Mouse (Mus musculus) midbrain, embryonic 15.5 days (tissue): ENCODE results near the gene Klf14. TPM values are rescaled to one million over a fixed set of nuclear protein-coding genes. Genes with fewer than 3 reads are reported as not detected.

Experiments
- ATAC-seq: fragments of 200-750 bp; cut with Nextera tagmentation; replicated peaks from 2 replicates; pipeline ENCODE4 v1.8.0; 2017; ENCODE audit warnings: moderate TSS enrichment
- H3K27ac ChIP-seq: fragments of 300-500 bp; sonication (generic); 2 replicates; pipeline ENCODE4 v1.5.1; 2015; ENCODE audit warnings: mild to moderate bottlenecking, inconsistent platforms
- H3K27me3 ChIP-seq: fragments of 300-500 bp; sonication (generic); replicated peaks from 2 replicates; pipeline ENCODE4 v1.6.1; 2015; ENCODE audit warnings: inconsistent platforms
- H3K36me3 ChIP-seq: fragments of 300-500 bp; sonication (generic); replicated peaks from 2 replicates; pipeline ENCODE4 v1.6.1; 2015; ENCODE audit warnings: inconsistent platforms
- H3K4me1 ChIP-seq: fragments of 300-500 bp; sonication (generic); 2 replicates; pipeline ENCODE4 v1.6.1; 2015; ENCODE audit warnings: inconsistent platforms
- H3K4me2 ChIP-seq: fragments of 300-500 bp; sonication (generic); 2 replicates; pipeline ENCODE4 v1.6.1; 2015; ENCODE audit warnings: inconsistent platforms, mild to moderate bottlenecking, moderate library complexity
- H3K4me3 ChIP-seq: fragments of 300-500 bp; sonication (generic); 2 replicates; pipeline ENCODE4 v1.5.1; 2015; ENCODE audit warnings: mild to moderate bottlenecking, inconsistent platforms
- H3K9ac ChIP-seq: fragments of 300-500 bp; sonication (generic); 2 replicates; pipeline ENCODE4 v1.6.1; 2015; ENCODE audit warnings: mild to moderate bottlenecking, inconsistent platforms
- H3K9me3 ChIP-seq: fragments of 300-500 bp; sonication (generic); 2 replicates; pipeline ENCODE4 v1.6.1; 2016; ENCODE audit warnings: inconsistent platforms
- WGBS: fragments of 180-500 bp; shearing (Covaris S2); methylation state at CpG from one replicate; pipeline ENCODE4 v1.1.7; 2015; ENCODE audit warnings: mixed read lengths; 5-methylcytosine and 5-hydroxymethylcytosine counted together
- polyA plus RNA-seq: library from polyadenylated mRNA; unstranded; fragments of >200 nt; fragmentation: Nextera tagmentation; extraction: Ambion mirVana; gene quantifications from 2 replicates; pipeline ENCODE4 v1.2.1, GENCODE M21; 2015

Gene Klf14
- 0.09 and 0.12 TPM in 2 replicates for polyA plus RNA-seq

GRCm38 (mm10) chr6:30958736-30959540 is at the start of gene Klf14:
Klf14 (minus strand) TSS chr6:30959078.
- ATAC-seq: peak; percentile 42; the same call in 1 of the 2 replicates
- H3K4me2 ChIP-seq: peak within 1 kb of the TSS; percentile 48
- peaks cover 71% of the 10 kb centered on the region for H3K27me3 ChIP-seq
- peak within 1 kb of the TSS; percentile 42 for H3K4me3 ChIP-seq
- H3K9ac ChIP-seq: no peak within 1 kb of the TSS
- H3K36me3 ChIP-seq: 0 out of 2 replicates have a peak, but pooled peaks cover 2% of the 10 kb centered on the region
- 0 out of 2 replicates have a peak, but pooled peaks cover 4% of the 10 kb centered on the region for H3K4me1 ChIP-seq
- no peak within 1 kb of the TSS for H3K27ac ChIP-seq
- peaks cover 32% of the 10 kb centered on the region for H3K9me3 ChIP-seq
- under 1% methylated on average over 63 of the region's 75 CpGs for WGBS

- Histone ChIP-seq H3K4me1 (peaks cover 3% of the 10 kb centered on the region; the same call in 1 of the 2 replicates), H3K9ac (no peak overlapping the region), H3K4me2 (no peak overlapping the region), H3K9me3 (no peaks in the 10 kb centered on the region), H3K4me3 (no peak overlapping the region), H3K36me3 (no peaks in the 10 kb centered on the region), H3K27me3 (no peaks in the 10 kb centered on the region), H3K27ac (no peak overlapping the region)
- ATAC-seq: no peak
- 70% methylated on average over 6 of the region's 6 CpGs for WGBS
These were observed 47.3 kb upstream of the Klf14 start for GRCm38 (mm10) chr6:31006111-31006600.

GRCm38 (mm10) chr6:30986393-30986792 is 27.5 kb upstream of the Klf14 start:
- WGBS: 89% methylated on average over 5 of the region's 5 CpGs
- no peak for ATAC-seq

GRCm38 (mm10) chr6:30983021-30983420 is 24.1 kb upstream of the Klf14 start:
- 73% methylated on average over 4 of the region's 4 CpGs for WGBS
- no peak; the same call in 1 of the 2 replicates for ATAC-seq
- Histone ChIP-seq H3K4me3 (no peak overlapping the region), H3K27me3 (no peaks in the 10 kb centered on the region), H3K36me3 (no peaks in the 10 kb centered on the region), H3K9ac (no peak overlapping the region), H3K4me2 (no peak overlapping the region), H3K4me1 (no peaks in the 10 kb centered on the region), H3K27ac (no peak overlapping the region), H3K9me3 (no peaks in the 10 kb centered on the region)

More at GRCm38 (mm10) chr6:30986393-30986792, 27.5 kb upstream of the Klf14 start:
- Histone ChIP-seq H3K36me3 (no peaks in the 10 kb centered on the region), H3K4me2 (no peak overlapping the region), H3K9ac (no peak overlapping the region), H3K9me3 (no peaks in the 10 kb centered on the region), H3K27me3 (no peaks in the 10 kb centered on the region), H3K4me3 (no peak overlapping the region), H3K4me1 (no peaks in the 10 kb centered on the region), H3K27ac (no peak overlapping the region)

GRCm38 (mm10) chr6:30982372-30982980 is 23.6 kb upstream of the Klf14 start:
- H3K4me2 ChIP-seq: peak overlapping the region; percentile 51
- no peaks in the 10 kb centered on the region for H3K4me1 ChIP-seq
- peak overlapping the region; percentile 40; the same call in 1 of the 2 replicates for H3K9ac ChIP-seq
- no peaks in the 10 kb centered on the region for H3K9me3 ChIP-seq
- H3K27me3 ChIP-seq: no peaks in the 10 kb centered on the region
- no peak overlapping the region for H3K27ac ChIP-seq
- 16% methylated on average over 13 of the region's 13 CpGs for WGBS
- peak overlapping the region; percentile 32 for H3K4me3 ChIP-seq
- H3K36me3 ChIP-seq: no peaks in the 10 kb centered on the region
- ATAC-seq: no peak

GRCm38 (mm10) chr6:30981351-30981750 is 22.5 kb upstream of the Klf14 start:
- no peaks in the 10 kb centered on the region for H3K4me1 ChIP-seq
- 70% methylated on average over 5 of the region's 5 CpGs for whole genome bisulfite sequencing
- no peak overlapping the region for H3K27ac ChIP-seq
- no peaks in the 10 kb centered on the region for H3K27me3 ChIP-seq
- ATAC-seq: no peak
- no peak overlapping the region for H3K4me3 ChIP-seq
- no peaks in the 10 kb centered on the region for H3K9me3 ChIP-seq
- H3K9ac ChIP-seq: no peak overlapping the region
- no peak overlapping the region for H3K4me2 ChIP-seq
- H3K36me3 ChIP-seq: no peaks in the 10 kb centered on the region

- Histone ChIP-seq H3K36me3 (no peaks in the 10 kb centered on the region), H3K27ac (no peak overlapping the region), H3K4me2 (no peak overlapping the region), H3K9me3 (no peaks in the 10 kb centered on the region), H3K27me3 (no peaks in the 10 kb centered on the region), H3K9ac (no peak overlapping the region), H3K4me1 (no peaks in the 10 kb centered on the region), H3K4me3 (no peak overlapping the region)
- 86% methylated on average over 1 of the region's 1 CpGs for WGBS
- no peak for ATAC-seq
These were observed 19.7 kb upstream of the Klf14 start for GRCm38 (mm10) chr6:30978615-30979014.

- Histone ChIP-seq H3K36me3 (no peaks in the 10 kb centered on the region), H3K9ac (no peak overlapping the region), H3K4me1 (no peaks in the 10 kb centered on the region), H3K4me2 (no peak overlapping the region), H3K27me3 (no peaks in the 10 kb centered on the region), H3K27ac (no peak overlapping the region), H3K9me3 (no peaks in the 10 kb centered on the region), H3K4me3 (no peak overlapping the region)
- 83% methylated on average over 1 of the region's 1 CpGs for WGBS
- ATAC-seq: no peak
These were observed 13.2 kb upstream of the Klf14 start for GRCm38 (mm10) chr6:30972121-30972520.

- WGBS: 2% methylated on average over 84 of the region's 84 CpGs
- Histone ChIP-seq H3K9ac (no peak overlapping the region), H3K9me3 (peaks cover 32% of the 10 kb centered on the region), H3K4me3 (peak overlapping the region; percentile 42), H3K4me2 (peak overlapping the region; percentile 48), H3K4me1 (0 out of 2 replicates have a peak, but pooled peaks cover 4% of the 10 kb centered on the region), H3K27me3 (peaks cover 65% of the 10 kb centered on the region), H3K36me3 (0 out of 2 replicates have a peak, but pooled peaks cover 2% of the 10 kb centered on the region), H3K27ac (no peak overlapping the region)
- 0 out of 2 replicates have a peak, but pooled peaks have one; percentile 45 for ATAC-seq
These were observed 818 bp downstream of the Klf14 start for GRCm38 (mm10) chr6:30957784-30958735.

GRCm38 (mm10) chr6:30939264-30939663 is 19.6 kb downstream of the Klf14 start:
- no peak for ATAC-seq
- WGBS: 70% methylated on average over 5 of the region's 5 CpGs
- Histone ChIP-seq H3K4me2 (no peak overlapping the region), H3K9me3 (no peaks in the 10 kb centered on the region), H3K4me3 (no peak overlapping the region), H3K27me3 (no peaks in the 10 kb centered on the region), H3K36me3 (no peaks in the 10 kb centered on the region), H3K4me1 (no peaks in the 10 kb centered on the region), H3K27ac (no peak overlapping the region), H3K9ac (no peak overlapping the region)

GRCm38 (mm10) chr6:30922821-30923220 is 36.1 kb downstream of the Klf14 start:
- WGBS: 43% methylated on average over 2 of the region's 2 CpGs
- peaks cover 8% of the 10 kb centered on the region; the same call in 1 of the 2 replicates for H3K4me1 ChIP-seq
- no peak for ATAC-seq

More at GRCm38 (mm10) chr6:30922821-30923220, 36.1 kb downstream of the Klf14 start:
- Histone ChIP-seq H3K27ac (no peak overlapping the region), H3K36me3 (no peaks in the 10 kb centered on the region), H3K9me3 (no peaks in the 10 kb centered on the region), H3K27me3 (no peaks in the 10 kb centered on the region), H3K4me2 (no peak overlapping the region), H3K9ac (no peak overlapping the region), H3K4me3 (no peak overlapping the region)
